Mouse (Mus musculus) lung, postnatal 0 days (tissue): ENCODE results near the gene Nkap.

Experiments used
- CTCF ChIP-seq: IDR thresholded peaks from 2 replicates; pipeline ENCODE4 v1.5.1; 2016; ENCODE audit warnings: antibody characterized with exemption, mild to moderate bottlenecking
- EP300 ChIP-seq: IDR thresholded peaks from 2 replicates; pipeline ENCODE4 v1.6.1; 2016; ENCODE audit warnings: antibody characterized with exemption, mild to moderate bottlenecking, control low read depth

GRCm38 (mm10) chrX:37198676-37199075 lies 72.1 kb downstream of the Nkap start:
- TF ChIP-seq CTCF (no peak), EP300 (no peak)
